Mouse (Mus musculus): Measurements from ENCODE around the gene Cxcl1.
"Not testable (repeated sequence)": the region's sequence is repeated elsewhere in the genome, so short reads cannot be mapped to it uniquely, and the experiment has no call there.

Cxcl1 gene

GRCm38 (mm10) chr5:90890519-90891463 is at the start of gene Cxcl1:
TSS of gene Cxcl1 (plus strand) at chr5:90891241.
- no peak for DNase-seq (ENCODE audit: low spot score in 2 of 2)

GRCm38 (mm10) chr5:90843891-90844290 is 47.1 kb upstream of the Cxcl1 start:
- no peak for DNase-seq (ENCODE audit: low spot score in 2 of 2)

DNA sequence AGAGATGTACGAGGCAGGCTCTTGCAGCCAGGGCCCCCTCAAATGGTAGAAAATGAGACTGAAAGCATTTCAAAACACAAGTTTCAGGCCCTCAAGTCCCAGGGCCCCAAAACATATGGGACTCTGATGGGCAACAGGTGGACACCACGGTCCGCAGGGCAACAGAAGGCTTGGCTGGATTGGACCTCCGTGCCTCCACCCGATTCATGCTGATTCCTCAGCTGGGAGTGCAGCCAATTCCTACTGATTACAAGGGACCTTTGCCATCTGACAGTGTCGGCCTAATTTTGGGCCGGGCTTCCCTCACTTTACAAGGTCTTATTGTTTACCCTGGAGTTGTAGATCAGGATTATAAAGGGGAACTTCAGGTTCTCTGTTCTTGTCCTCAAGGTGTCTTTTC is 40.9 kb upstream of the Cxcl1 start:
- not testable (repeated sequence) for DNase-seq (ENCODE audit: low spot score in 2 of 2)

DNA sequence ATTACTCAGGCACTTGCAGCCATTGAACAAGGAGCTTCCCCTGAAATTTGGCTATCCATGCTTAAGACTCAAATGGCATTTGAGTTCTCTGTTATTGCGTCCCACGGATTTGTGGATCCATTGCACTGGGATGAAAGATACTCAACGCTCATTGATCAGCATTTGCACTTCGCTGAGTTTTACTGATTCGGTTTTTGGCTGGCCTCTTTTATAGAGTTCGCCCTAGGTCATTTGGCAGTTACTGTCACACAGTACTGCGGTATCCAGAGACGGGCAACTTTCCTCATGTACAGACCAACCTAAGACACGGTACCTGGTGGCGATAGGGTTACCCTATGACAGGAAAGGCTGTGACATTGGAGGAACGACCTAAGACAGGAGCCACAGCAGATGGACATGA is 39.6 kb upstream of the Cxcl1 start:
- DNase-seq (ENCODE audit: low spot score in 2 of 2), result not testable (repeated sequence)

DNA sequence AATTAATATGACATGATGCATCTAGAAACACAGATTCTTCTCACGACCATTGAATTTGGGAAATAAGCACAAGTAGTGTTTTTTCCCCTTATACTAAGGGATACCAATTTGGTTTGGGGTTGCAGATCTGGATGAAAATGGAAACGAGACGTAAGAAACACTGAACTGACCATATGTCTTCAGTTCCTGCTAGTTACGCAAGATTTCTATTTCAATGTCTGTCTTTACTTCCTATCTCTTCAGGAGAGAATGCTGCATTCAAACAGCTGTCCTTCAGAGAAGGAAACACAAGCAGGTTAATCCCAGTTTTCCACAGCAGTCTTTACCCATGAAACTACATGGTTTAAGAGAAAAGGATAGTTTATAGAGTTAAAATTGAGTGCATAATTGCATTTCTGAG is 37.8 kb upstream of the Cxcl1 start:
- DNase-seq (ENCODE audit: low spot score in 2 of 2), result no peak

GRCm38 (mm10) chr5:90855308-90856230 is 35.5 kb upstream of the Cxcl1 start:
- DNase-seq (ENCODE audit: low spot score in 2 of 2), result no peak

DNA sequence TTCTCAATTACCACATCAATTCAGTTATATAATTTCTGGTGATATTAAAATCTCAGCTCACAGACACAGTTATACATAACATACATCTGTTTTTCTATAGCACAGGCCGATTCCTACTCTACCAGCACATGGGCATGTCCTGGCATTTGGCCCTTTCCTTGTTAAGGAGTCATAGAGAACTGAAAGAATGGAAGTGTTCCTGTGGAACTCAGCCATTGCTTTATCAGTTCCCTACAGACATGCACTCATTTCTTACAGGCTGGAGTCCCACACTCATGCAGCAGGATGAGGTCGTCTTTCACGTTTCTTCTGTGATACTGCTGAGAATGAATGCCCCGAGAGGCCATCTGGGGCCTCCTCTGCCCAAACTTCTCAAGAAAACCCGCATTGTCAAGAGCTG is 33.6 kb upstream of the Cxcl1 start:
- no peak for DNase-seq (ENCODE audit: low spot score in 2 of 2)

DNA sequence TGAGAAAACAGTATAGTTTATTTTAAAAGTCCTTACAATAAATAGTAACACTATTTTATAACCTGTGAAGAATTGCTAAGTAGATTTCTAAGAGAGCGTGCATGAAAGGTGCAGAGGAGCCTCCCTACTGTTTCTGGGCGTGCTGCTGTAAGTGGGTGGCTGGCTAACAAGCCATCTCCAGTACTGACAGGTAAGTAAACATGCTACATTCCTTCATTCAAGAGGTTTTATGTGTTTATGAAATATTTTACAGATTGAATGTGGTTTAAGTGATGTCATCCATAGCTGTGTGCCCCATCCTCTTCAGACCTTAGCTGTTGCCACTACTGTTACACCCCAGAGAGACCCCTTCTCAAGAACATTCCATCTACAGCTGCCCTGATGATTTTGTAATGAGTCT is 32.6 kb upstream of the Cxcl1 start:
- DNase-seq (ENCODE audit: low spot score in 2 of 2), result no peak

DNA sequence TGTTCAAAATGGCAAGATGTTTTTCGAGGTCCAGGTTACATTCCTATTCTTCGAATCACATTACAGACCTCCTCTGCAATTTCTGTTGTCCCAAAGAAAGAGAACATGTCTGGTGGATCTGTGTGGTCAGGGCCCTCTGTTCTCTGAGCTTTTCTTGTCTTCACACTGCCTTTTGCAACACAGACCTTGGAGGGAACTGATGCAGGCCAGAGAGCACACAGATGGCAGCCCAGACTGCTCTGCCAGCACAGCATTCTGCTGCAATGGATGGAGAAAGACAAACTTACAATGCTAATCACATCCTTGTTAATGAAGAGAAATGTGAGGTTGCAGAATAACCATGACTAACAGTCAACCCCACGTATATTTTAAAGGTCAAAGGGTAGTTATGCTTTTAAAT is 32.0 kb upstream of the Cxcl1 start:
- DNase-seq (ENCODE audit: low spot score in 2 of 2), result no peak

GRCm38 (mm10) chr5:90861876-90862375 is 29.1 kb upstream of the Cxcl1 start:
- DNase-seq (ENCODE audit: low spot score in 2 of 2), result no peak

DNA sequence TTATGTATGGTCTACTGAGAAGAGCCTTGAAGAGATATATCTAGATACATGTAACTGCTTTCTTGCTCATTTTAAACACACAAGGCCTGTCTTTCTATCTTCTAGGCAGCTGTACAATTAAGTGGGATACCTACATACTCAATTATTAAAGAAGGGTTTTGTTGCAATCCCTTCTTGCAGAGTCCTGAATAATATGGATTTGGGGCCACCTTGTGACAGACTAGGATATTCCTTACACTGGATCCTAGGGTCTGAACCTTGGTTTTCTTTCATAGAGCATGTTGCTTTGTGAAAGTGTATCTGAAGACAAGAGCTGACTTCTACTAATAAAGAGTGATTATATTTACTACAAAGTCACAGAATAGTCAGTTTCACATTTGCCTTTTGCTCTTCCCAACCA is 24.3 kb upstream of the Cxcl1 start:
- DNase-seq (ENCODE audit: low spot score in 2 of 2), result no peak

GRCm38 (mm10) chr5:90872377-90872776 is 18.7 kb upstream of the Cxcl1 start:
- no peak for DNase-seq (ENCODE audit: low spot score in 2 of 2)

GRCm38 (mm10) chr5:90876045-90876444 is 15.0 kb upstream of the Cxcl1 start:
- DNase-seq (ENCODE audit: low spot score in 2 of 2), result no peak

GRCm38 (mm10) chr5:90876471-90877172 is 14.4 kb upstream of the Cxcl1 start:
- no peak for DNase-seq (ENCODE audit: low spot score in 2 of 2)

DNA sequence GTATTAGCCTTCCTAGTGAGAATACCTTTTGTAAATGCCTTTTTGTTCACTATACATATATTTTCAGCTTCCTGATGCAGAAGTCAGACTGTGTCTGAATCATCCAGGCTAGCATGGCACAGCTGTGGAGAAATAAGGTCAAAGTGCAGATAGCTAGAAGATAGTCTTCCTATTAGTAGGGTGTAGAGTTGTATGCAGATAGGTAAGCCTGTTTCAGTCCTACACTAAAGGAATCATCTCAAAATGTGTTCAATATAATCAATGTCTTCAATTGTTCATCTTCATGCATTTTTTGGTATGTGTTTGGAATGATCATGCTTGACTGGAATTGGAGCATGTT is 13.9 kb upstream of the Cxcl1 start:
- DNase-seq (ENCODE audit: low spot score in 2 of 2), result no peak

DNA sequence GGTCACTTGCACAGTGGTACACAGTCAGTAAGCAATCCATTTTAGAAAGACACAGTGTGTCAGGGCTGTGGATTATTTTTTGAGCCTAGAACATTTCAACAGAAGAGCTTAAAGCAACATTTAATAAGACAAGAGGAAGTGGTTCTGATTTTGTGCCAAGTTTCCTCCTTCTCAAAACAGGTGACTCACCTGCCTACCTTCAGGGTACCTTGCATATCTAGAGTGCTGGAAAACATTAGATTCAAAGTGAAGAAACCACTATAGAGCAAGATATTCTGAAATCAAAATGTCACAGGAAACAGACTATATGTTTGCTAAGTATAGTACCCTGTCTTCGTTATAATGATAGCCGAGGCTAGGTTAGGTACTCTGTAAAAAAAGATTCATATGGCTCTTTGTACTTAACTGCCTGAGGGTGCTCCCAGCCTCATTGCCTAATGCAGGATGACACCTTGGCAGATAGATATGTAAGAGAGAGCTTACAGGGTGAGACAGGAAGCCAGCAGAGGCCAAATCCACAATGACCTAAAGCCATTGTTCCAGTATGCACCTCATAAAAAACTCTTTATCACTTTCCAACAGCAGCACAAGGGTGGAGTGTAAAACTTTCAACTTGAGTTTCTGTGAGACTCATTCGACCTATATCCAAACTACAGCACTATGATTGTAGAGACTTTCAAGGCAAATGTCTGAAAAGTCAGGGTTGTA is 11.6 kb upstream of the Cxcl1 start:
- DNase-seq (ENCODE audit: low spot score in 2 of 2), result no peak

- DNase-seq (ENCODE audit: low spot score in 2 of 2), result no peak
Observed at GRCm38 (mm10) chr5:90880335-90880850, 10.6 kb upstream of the Cxcl1 start.

GRCm38 (mm10) chr5:90881021-90881420 is 10.0 kb upstream of the Cxcl1 start:
- DNase-seq (ENCODE audit: low spot score in 2 of 2), result no peak

GRCm38 (mm10) chr5:90881682-90882081 is 9.4 kb upstream of the Cxcl1 start:
- DNase-seq (ENCODE audit: low spot score in 2 of 2), result no peak

- no peak for DNase-seq (ENCODE audit: low spot score in 2 of 2)
Observed at GRCm38 (mm10) chr5:90882146-90882545, 8.9 kb upstream of the Cxcl1 start.
